Mouse (Mus musculus) mature B cell (primary cell): ENCODE measurements around the gene Afap1l2.

ENCODE experiments used
- in situ Hi-C: fragments of 300-500 bp; cut with MboI; formaldehyde crosslinking; loops from 2 replicates; pipeline ENCODE4 v1.14.3; 2019

Afap1l2 gene

DNA sequence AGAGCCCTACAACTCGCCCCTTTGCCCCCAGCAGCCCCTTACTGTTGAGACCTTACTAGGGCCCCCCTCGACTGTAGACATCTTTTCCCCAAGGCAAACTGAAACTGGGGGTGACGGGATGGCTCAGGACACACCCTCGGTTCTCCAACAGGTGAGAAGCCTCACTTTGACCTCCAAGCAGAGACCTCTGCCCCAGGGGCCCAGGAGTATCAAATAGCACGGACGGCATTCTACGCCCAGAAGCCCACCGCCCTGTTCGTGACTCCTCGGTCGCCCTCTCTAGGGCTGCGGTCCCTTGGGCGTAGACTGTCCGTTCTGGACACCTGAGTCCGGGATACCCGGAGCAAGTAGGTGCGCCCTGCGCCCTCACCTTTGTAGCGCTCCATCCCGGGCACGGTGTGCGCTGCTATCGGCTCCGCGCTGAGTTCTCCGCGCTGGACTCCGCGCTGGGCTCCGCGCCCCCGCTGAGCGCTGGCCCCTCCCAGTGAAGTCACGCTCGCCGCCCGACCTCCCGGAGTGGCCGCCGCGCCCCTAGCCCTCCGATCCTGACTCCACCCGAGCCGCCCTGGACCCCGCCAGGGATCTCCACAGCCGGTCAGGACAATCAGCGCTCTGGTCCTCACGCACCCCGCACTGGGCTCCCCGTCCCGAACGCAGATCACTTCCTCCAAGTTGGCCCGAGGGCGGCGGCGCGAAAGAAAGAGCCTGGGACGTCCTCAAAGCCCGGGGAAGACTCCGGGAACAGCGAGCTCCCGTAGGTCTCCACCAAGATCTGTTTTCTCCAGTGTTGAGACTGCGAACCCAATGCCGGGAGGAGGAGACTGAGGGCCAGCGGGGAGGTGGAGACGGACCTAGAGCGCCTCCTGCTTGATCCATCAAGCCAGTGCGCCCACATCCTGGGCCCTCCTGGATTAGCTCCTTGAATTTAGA lies at the start of gene Afap1l2:
Gene Afap1l2 (minus strand): TSS at position 448 of the 930 bp plus-strand sequence.
- in situ Hi-C loops, result no loop called here

DNA sequence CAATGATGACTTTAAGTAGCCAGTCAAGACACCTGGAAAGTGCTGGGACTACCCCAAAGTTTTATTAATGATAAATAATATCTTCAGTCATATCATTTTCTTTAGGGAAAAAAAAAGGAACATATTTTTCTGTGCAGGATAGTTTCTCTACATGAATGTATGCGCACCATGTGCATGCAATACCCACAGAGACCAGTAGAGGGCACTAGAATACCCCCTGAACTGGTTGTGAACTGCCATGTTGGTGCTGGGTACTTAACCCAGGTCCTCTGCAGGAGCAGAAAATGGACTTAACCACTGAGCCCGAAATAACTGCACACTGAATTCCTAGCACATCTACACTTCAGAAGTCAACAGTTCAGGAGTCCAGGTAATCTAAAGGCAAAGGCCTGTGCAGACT lies 49.5 kb upstream of the Afap1l2 start:
- in situ Hi-C loops, result no loop called here

DNA sequence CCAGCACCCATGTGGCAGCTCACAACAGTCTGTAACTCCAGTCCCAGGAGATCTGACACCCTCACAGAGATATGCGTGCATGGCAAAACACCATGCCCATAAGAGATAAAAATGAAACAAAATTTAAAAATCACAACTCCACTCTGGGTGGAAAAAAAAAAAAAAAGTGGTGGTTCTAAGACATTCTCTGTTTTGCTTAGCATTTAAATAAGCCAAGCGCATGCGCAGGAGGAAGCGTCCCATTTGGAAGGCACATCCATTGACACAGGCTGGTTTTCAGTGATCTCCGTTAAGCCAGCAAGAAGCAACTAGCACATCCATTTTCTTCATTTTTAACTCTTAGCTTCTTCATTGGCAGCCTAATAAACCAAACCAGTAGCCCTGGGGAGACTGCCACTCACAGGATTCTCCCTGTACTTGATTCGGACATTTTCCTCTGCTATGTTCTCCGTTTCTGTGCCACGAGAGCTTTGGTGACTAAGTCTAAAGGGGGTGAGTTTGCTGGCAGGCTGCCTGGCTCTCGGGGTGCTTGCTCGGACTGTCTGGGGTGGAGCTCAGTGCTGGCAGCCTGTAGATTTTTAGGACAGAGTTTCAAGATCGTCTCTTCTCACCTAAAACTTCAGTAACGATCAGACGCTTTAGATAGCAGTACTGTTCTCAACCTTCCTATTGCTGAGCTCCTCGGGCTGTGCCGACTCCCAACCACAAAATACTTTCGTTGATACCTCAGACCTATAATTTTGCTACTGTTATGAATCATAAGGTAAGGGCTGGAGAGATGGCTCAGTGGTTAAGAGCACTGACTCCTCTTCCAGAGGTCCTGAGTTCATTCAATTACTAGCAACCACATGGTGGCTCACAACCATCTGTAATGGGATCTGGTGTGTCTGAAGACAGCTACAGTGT lies 47.4 kb upstream of the Afap1l2 start:
- in situ Hi-C loops, result no loop called here

DNA sequence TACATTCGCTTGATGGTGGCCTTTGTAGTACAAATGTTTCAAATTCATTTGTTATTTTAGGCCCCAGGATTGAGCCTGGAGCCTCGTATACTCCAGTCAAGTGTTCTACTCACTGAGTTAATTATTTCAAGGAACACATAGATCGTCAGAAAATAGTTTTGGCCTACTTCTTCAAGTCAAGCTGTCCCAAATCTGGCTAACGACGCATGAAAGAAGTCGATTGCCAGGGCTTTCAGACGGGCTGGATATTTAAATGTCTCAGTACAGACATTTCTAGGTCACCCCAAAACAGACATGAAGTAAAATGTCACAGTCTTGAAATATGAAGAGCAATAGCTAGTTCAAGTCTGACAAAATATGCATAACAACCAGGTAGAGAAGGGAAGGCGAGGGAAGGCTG lies 44.9 kb upstream of the Afap1l2 start:
- in situ Hi-C loops, result no loop called here

DNA sequence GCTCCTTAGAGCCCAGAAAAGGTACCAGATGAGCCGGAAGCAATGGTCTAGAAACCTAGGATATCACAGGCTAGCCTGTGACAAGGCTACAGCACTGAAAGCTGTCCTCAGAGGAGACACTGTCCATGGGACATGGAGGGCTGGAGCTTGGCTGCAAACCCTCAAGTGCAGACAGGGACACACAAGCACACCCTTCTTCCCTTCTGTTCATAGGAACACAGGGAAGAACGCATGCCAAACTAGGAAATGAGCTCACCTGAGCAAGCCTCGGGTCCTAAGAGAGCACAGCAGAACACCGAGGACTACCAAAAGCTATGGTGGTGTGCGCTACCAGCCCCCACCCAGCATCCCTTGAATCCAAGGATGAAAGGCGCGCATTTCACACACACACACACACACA lies 44.0 kb upstream of the Afap1l2 start:
- in situ Hi-C loops, result no loop called here

DNA sequence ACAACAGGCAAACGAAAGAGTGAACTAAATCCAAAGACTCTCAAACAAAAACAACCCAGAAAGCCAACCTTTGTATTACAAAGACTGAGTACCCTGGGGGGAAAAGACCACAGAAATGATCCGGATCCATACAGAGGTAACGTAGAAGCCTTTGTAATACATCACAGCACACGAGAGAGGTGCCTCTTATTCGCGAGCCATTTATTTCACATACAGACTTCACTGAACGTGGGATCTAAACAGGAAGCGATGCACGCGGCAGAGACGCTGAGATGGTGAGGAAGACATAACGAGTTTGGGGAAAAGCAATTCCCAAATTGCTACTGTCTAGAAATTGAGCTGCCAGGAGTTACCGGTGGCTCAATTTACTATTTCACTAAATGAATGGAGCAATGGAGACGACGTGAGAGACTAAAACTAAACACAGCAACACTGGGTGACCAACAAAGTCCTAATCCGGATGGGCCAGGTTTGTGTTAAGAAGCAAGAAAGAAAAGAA lies 41.6 kb upstream of the Afap1l2 start:
- in situ Hi-C loops, result no loop called here

- in situ Hi-C loops, result no loop called here
Observed at GRCm38 (mm10) chr19:57047671-57048320, 39.8 kb upstream of the Afap1l2 start.

DNA sequence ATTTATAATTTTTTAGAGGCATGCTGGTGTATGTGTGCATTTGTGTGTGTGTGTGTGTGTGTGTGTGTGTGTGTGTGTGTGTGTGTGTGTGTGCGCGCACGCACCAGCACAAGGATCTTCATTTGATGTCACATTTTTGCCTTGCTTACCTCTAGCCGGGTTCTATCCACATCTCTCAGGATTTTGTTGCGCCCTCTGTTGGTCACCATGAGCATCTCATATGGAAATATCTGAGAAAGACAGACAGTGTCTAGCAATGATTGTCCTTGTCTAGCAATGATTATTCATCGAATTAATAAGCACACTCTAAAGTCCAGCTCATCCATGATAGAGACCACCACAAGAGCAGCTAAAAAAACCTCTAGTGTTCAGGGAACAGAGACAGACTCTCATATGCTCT lies 31.2 kb upstream of the Afap1l2 start:
- in situ Hi-C loops, result no loop called here

DNA sequence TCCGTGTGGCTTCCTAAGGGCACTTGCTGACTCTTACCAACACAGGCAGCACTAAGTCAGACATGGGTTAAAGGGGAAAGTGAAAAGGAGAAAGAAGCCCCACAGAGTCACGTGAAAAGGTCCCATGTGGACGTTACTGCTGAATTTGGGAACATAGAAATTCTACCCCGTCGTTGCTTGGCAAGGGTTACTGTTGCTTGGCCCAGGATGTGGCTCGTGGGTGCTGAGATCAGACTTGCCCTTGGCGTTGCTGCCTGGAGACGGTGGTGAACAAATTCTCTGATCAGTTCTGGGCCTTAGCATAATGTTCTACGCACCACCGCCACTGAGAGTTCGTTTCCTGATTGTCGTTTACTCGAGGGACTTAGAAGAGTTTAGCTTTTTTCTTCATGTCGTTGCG lies 28.8 kb upstream of the Afap1l2 start:
- in situ Hi-C loops, result no loop called here

DNA sequence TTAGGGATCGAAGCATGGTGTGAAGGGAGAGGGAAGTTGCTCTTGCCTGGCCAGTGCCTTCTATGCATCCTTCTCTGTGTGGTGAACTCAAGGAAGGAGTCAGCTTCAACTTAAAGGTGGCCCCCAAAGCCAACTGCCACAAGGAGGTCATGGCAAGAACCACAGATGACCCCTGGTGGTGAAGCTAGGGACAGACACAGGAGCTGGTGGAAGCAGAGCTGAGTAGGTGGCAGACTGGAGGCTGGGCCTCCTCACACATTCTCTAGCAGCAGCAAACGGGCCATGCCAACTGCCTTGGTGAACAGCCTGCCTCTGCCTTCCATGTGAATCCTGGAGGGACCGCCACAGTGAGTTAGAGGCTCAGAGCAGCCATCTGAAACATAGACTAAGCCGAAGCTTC lies 23.6 kb upstream of the Afap1l2 start:
- in situ Hi-C loops, result no loop called here

GRCm38 (mm10) chr19:57029461-57029860 lies 21.4 kb upstream of the Afap1l2 start:
- in situ Hi-C loops, result no loop called here

- in situ Hi-C loops, result no loop called here
Observed at GRCm38 (mm10) chr19:57028327-57029179, 20.5 kb upstream of the Afap1l2 start.

GRCm38 (mm10) chr19:57026501-57026900 lies 18.5 kb upstream of the Afap1l2 start:
- in situ Hi-C loops, result no loop called here

- in situ Hi-C loops, result no loop called here
Observed at GRCm38 (mm10) chr19:57017785-57018179, 9.8 kb upstream of the Afap1l2 start.

DNA sequence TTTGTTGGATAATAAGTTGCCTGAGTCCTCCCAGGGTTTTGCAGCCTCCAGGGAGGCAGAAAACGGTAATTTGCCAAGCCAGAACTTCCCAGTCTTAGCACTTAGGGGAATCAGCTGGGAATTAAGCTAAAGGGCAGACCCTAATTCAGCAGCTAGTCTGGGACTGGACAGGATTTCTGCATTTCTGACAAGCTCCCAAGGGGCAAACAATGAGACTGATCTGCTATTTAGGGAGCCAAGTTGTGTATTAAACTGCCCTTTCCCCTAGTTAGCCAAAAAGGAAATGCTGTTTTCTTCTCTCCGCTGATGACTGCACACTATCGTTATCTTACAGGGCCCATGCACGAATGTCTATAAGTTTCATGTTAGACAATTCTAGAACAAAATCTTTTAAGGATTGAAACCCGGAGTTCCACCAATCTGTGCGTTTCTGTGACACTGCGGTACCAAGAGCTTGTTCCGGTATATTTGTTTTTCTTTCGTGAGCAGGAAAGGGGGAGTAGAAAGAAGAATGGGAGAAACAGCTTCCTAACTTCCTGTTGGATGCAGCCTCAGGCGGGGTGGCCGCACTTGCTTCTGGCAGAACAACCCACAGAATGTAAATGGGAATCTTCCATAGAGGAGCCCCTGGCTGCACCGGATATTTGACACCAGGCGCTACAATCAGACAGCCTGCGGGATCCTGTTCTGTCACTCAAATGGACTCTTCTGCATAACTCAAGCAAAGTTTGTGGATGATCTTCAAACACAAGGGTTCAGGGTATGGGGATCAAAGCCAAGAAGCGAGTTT lies 9.2 kb upstream of the Afap1l2 start:
- in situ Hi-C loops, result no loop called here

GRCm38 (mm10) chr19:57014808-57015207 lies 6.8 kb upstream of the Afap1l2 start:
- in situ Hi-C loops, result no loop called here

- in situ Hi-C loops, result no loop called here
Observed at GRCm38 (mm10) chr19:57013271-57013677, 5.2 kb upstream of the Afap1l2 start.

DNA sequence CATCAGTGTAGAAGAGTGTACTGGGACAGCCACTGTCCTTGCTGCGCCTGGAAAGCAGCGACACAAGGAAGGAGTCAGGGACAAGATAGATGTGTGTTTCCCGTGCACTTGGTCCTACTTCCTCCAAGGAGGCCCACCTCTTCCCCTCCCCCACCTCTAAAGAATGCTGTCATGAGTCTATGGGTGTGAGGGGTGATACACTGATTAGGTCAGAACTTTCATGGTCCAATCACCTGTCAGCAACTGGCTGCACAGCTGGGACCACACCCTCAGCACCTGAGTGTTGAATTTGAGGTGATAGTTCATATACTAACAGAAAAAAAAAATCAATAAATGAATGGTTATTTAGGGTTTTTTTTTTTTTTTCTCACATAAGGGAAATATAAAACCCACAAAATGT lies 4.0 kb upstream of the Afap1l2 start:
- in situ Hi-C loops, result no loop called here

GRCm38 (mm10) chr19:57010064-57010463 lies 2.0 kb upstream of the Afap1l2 start:
- in situ Hi-C loops, result no loop called here

GRCm38 (mm10) chr19:57009653-57010052 lies 1.6 kb upstream of the Afap1l2 start:
- in situ Hi-C loops, result no loop called here
